Mouse (Mus musculus) testis, adult 10 weeks (tissue): ENCODE results near the gene Gpc1. TPM values are rescaled to one million over a fixed set of nuclear protein-coding genes. Genes with fewer than 3 reads are reported as not detected.

Experiments used
- polyA plus RNA-seq: library from polyadenylated mRNA; stranded (reverse); fragments of 350-450 nt; fragmentation: Illumina TruSeq; extraction: RNeasy Lipid Tissue Mini Kit (QIAGEN cat#74804); gene quantifications from one replicate; pipeline ENCODE4 v1.2.3, GENCODE M21; 2014; ENCODE audit warnings: low read depth, low replicate concordance

Gene Gpc1
- 0.13 TPM for polyA plus RNA-seq

DNA sequence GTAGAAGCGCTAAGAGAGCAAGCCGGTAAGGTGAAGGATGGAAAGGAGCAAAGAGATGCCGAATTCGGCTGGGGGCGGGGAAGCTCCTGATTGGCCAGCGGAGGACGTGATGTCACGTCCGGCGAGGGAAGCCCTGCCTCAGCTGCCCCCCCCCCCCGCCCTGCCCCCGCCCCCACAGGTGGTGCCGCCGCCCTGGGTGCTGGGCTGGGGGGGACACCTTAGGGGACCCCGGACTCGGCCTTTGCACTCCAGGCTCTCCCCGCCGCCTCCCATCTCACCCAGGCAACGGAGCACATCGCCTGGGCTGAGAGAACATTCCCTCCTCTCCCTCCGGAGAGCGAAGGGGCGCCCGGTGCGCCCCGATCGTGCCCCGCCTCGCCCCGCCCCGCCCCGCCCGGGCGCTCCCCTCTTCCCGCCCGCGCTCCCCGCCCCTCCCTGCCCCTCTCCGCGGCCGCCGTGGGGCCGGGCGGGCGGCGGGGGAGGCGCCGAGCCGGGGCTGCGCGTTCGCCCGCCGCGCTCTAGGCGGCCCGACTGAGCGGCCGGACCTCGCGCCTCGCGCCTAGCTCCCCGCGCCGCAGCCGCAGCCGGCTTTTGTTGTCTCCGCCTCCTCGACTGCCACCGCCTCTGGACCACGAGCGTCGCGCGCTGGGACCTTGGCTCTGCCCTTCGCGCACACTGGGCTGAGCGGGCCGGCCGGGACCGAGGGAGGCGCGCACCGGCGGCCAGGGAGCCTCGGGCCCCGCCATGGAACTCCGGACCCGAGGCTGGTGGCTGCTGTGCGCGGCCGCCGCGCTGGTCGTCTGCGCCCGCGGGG is at the start of gene Gpc1:
TSS of gene Gpc1 (plus strand) at position 458 of the 814 bp plus-strand sequence.

GRCm38 (mm10) chr1:92902786-92903185 is 71.3 kb downstream of the Gpc1 start, which contains the start of gene Ankmy1:
Gene Ankmy1 (minus strand): TSS chr1:92902906.

DNA sequence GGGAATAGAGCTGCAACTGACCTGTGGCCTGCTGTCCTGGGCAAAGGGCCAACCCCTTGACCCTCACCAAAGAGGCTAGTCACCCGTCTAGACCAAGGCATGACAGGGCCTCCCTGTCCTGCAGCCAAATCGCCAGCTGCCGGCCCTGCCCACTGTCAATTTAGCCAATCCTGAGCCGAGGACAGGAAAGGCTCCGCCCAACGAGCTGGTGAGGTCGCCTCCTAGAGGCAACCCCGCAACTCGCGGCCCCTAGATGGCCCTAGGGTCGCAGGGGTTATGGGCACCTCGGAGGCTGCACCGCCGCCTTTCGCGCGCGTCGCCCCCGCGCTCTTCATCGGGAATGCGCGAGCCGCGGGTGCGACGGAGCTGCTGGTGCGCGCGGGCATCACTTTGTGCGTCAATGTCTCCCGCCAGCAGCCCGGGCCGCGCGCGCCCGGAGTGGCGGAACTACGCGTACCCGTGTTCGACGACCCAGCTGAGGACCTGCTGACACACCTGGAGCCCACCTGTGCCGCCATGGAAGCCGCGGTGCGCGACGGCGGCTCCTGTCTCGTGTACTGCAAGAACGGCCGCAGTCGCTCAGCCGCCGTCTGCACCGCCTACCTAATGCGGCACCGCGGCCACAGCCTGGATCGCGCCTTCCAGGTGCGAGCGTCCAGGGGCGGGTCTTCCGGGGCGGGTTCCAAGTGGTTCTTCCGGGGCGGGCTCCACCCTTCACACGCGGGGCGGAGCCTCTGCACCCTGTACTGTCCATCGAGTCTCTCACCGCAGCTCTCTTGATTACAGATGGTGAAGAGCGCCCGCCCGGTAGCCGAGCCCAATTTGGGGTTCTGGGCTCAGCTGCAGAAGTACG is 75.6 kb downstream of the Gpc1 start, which contains the start of gene Dusp28:
TSS of gene Dusp28 (plus strand) at position 203 of the 853 bp plus-strand sequence.

Other genes with a start within 250 kb of the Gpc1 start
- gene Olfr1412, start 245.9 kb upstream of the Gpc1 start, polyA plus RNA-seq: not detected
- not detected for gene Olfr1411, start 237.2 kb upstream of the Gpc1 start, polyA plus RNA-seq
- 0.03 TPM for gene Olfr1410, start 225.9 kb upstream of the Gpc1 start, polyA plus RNA-seq
- not detected for gene Olfr12, start 213.9 kb upstream of the Gpc1 start, polyA plus RNA-seq
- 116 TPM for gene Cops9, start 189.7 kb upstream of the Gpc1 start, polyA plus RNA-seq
- gene Otos, start 182.8 kb upstream of the Gpc1 start, polyA plus RNA-seq: not detected
- 14.4 TPM for gene Ankmy1, start 71.3 kb downstream of the Gpc1 start, polyA plus RNA-seq
- 2.0 TPM for gene Dusp28, start 75.3 kb downstream of the Gpc1 start, polyA plus RNA-seq
- 2.1 TPM for gene Rnpepl1, start 79.1 kb downstream of the Gpc1 start, polyA plus RNA-seq
- 3.2 TPM for gene Capn10, start 102.7 kb downstream of the Gpc1 start, polyA plus RNA-seq
- gene Gpr35, start 119.2 kb downstream of the Gpc1 start, polyA plus RNA-seq: 0.29 TPM
- not detected for gene Aqp12, start 174.7 kb downstream of the Gpc1 start, polyA plus RNA-seq